Mouse (Mus musculus) gastrocnemius, postnatal 4 days (tissue): Measurements from ENCODE around the gene Gtf2ird1. TPM values are rescaled to one million over a fixed set of nuclear protein-coding genes. Genes with fewer than 3 reads are reported as not detected.
A peak's percentile ranks its signal among the peaks of the same experiment; 100 is the strongest.
"Not testable (repeated sequence)": the region's sequence is repeated elsewhere in the genome, so short reads cannot be mapped to it uniquely, and the experiment has no call there.

Experiments used
- DNase-seq, 2 experiments: peaks; one replicate each; pipeline ENCODE4 v3.0.0; 2021 to 2022; ENCODE audit warnings: low spot score in 2 of 2, mixed read lengths in 2 of 2
- total RNA-seq, 2 experiments: library from RNA; stranded (reverse); gene quantifications; 2 replicates each; pipeline ENCODE4 v1.2.3; 2021

The Gtf2ird1 gene
- total RNA-seq, 2 experiments from 2014 or later: 50.0 to 57.8 TPM

- no peak for DNase-seq
These were observed 44.2 kb downstream of the Gtf2ird1 start for GRCm38 (mm10) chr5:134412341-134412740.

GRCm38 (mm10) chr5:134410307-134410836 is 46.1 kb downstream of the Gtf2ird1 start:
- DNase-seq: no peak

- DNase-seq: no peak
These were observed 46.8 kb downstream of the Gtf2ird1 start for GRCm38 (mm10) chr5:134409606-134410306.

- DNase-seq: no peak
These were observed 48.4 kb downstream of the Gtf2ird1 start for GRCm38 (mm10) chr5:134408119-134408518.

- no peak for DNase-seq
These were observed 54.7 kb downstream of the Gtf2ird1 start for GRCm38 (mm10) chr5:134401841-134402240.

- DNase-seq: no peak
These were observed 58.9 kb downstream of the Gtf2ird1 start for GRCm38 (mm10) chr5:134397434-134398163.

- DNase-seq: no peak
These were observed 60.0 kb downstream of the Gtf2ird1 start for GRCm38 (mm10) chr5:134396519-134396918.

GRCm38 (mm10) chr5:134394624-134395023 is 61.9 kb downstream of the Gtf2ird1 start:
- DNase-seq: peak; percentile 46 to 72

GRCm38 (mm10) chr5:134393624-134394023 is 62.9 kb downstream of the Gtf2ird1 start:
- no peak for DNase-seq

GRCm38 (mm10) chr5:134385106-134385505 is 71.4 kb downstream of the Gtf2ird1 start:
- peak; percentile 60 to 72 for DNase-seq

- no peak for DNase-seq
These were observed 81.3 kb downstream of the Gtf2ird1 start for GRCm38 (mm10) chr5:134375256-134375655.

- no peak for DNase-seq
These were observed 82.0 kb downstream of the Gtf2ird1 start for GRCm38 (mm10) chr5:134374546-134374945.

- DNase-seq: peak in 1 of 2 experiments; percentile 47
These were observed 82.5 kb downstream of the Gtf2ird1 start for GRCm38 (mm10) chr5:134373912-134374488.

GRCm38 (mm10) chr5:134372926-134373658 is 83.4 kb downstream of the Gtf2ird1 start:
- no peak for DNase-seq

- no peak for DNase-seq
These were observed 84.8 kb downstream of the Gtf2ird1 start for GRCm38 (mm10) chr5:134371511-134372289.

GRCm38 (mm10) chr5:134370831-134371230 is 85.7 kb downstream of the Gtf2ird1 start:
- DNase-seq: no peak

GRCm38 (mm10) chr5:134359101-134359500 is 97.4 kb downstream of the Gtf2ird1 start:
- DNase-seq: no peak

- DNase-seq: not testable (repeated sequence)
These were observed 101.1 kb downstream of the Gtf2ird1 start for GRCm38 (mm10) chr5:134355372-134355771.

GRCm38 (mm10) chr5:134353117-134353516 is 103.4 kb downstream of the Gtf2ird1 start:
- DNase-seq: no peak

GRCm38 (mm10) chr5:134352527-134353001 is 104.0 kb downstream of the Gtf2ird1 start:
- peak in 1 of 2 experiments; percentile 32 for DNase-seq
